Mouse (Mus musculus) intestine, postnatal 0 days (tissue): ENCODE data around the gene Ccnjl. TPM values are rescaled to one million over a fixed set of nuclear protein-coding genes. Genes with fewer than 3 reads are reported as not detected.

Experiments used
- ATAC-seq: fragments of 200-750 bp; cut with Nextera tagmentation; 2 replicates; pipeline ENCODE4 v1.8.0; 2017; ENCODE audit warnings: mild to moderate bottlenecking, moderate TSS enrichment, moderate library complexity
- H3K27ac ChIP-seq: fragments of 300-500 bp; sonication (generic); 2 replicates; pipeline ENCODE4 v1.5.1; 2014; ENCODE audit warnings: mild to moderate bottlenecking, low read depth, low read length, moderate library complexity
- H3K27me3 ChIP-seq: fragments of 300-500 bp; sonication (generic); replicated peaks from 2 replicates; pipeline ENCODE4 v1.6.1; 2014; ENCODE audit warnings: low read length, mixed read lengths; ENCODE audit not compliant: control insufficient read depth, insufficient read depth
- H3K36me3 ChIP-seq: fragments of 300-500 bp; sonication (generic); 2 replicates; pipeline ENCODE4 v1.6.1; 2014; ENCODE audit warnings: mild to moderate bottlenecking, moderate library complexity; ENCODE audit not compliant: control insufficient read depth, insufficient read depth
- H3K4me1 ChIP-seq: fragments of 300-500 bp; sonication (generic); replicated peaks from 2 replicates; pipeline ENCODE4 v1.6.1; 2014; ENCODE audit warnings: antibody characterized with exemption, low read length, mixed read lengths; ENCODE audit not compliant: control insufficient read depth, insufficient read depth
- H3K4me2 ChIP-seq: fragments of 300-500 bp; sonication (generic); replicated peaks from 2 replicates; pipeline ENCODE4 v1.6.1; 2014; ENCODE audit warnings: low read depth, mild to moderate bottlenecking, moderate library complexity
- H3K4me3 ChIP-seq: fragments of 300-500 bp; sonication (generic); 2 replicates; pipeline ENCODE4 v1.5.1; 2014; ENCODE audit warnings: low read depth, low read length
- H3K9ac ChIP-seq: fragments of 300-500 bp; sonication (generic); 2 replicates; pipeline ENCODE4 v1.6.1; 2014; ENCODE audit warnings: mild to moderate bottlenecking, low read depth, low read length
- H3K9me3 ChIP-seq: fragments of 300-500 bp; sonication (generic); 2 replicates; pipeline ENCODE4 v1.6.1; 2016; ENCODE audit warnings: mixed run types; ENCODE audit not compliant: control insufficient read depth
- CTCF ChIP-seq: sonication (generic); IDR thresholded peaks from 2 replicates; pipeline ENCODE4 v1.5.1; 2016; ENCODE audit warnings: low read depth, mild to moderate bottlenecking, control low read depth, antibody characterized with exemption, moderate library complexity
- WGBS: fragments of 180-500 bp; shearing (Covaris S2); extraction: QIAGEN DNeasy Blood & Tissue Kit; methylation state at CpG from one replicate; pipeline ENCODE4 v1.1.7; 2014; 5-methylcytosine and 5-hydroxymethylcytosine counted together
- polyA plus RNA-seq: library from polyadenylated mRNA; unstranded; fragments of >200 nt; fragmentation: Nextera tagmentation; extraction: Ambion mirVana; gene quantifications from 2 replicates; pipeline ENCODE4 v1.2.1, GENCODE M21; 2015

Ccnjl gene
- polyA plus RNA-seq, 1 experiment from 2014 or later = 15.8 TPM

DNA sequence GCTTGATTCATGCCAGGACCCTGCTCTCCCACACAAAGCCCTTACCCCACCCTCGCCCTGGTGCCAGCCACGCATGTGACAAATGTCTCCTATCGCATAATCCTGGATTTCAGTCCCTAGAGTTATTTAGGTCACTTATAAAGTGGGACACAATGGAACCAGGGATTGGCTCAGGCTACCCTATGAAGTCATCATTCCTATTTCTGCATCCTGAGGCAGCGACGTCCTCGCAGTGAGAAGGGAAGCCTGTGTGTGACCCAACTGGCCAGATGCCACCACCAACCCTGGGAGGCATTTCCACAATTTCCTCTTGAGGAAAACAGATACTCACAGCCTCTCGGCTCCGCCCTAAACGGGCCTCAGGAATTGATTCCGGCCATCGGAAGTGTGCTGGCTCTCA, 41.0 kb downstream of the Ccnjl start:
- ATAC-seq = no peak
- no peak for TF ChIP-seq CTCF
- Histone ChIP-seq H3K9ac (no peak overlapping the region), H3K36me3 (no peaks in the 10 kb centered on the region), H3K27ac (peak overlapping the region; percentile 71; the same call in 1 of the 2 replicates), H3K4me1 (no peaks in the 10 kb centered on the region), H3K4me2 (no peak overlapping the region), H3K4me3 (no peak overlapping the region), H3K9me3 (no peaks in the 10 kb centered on the region), H3K27me3 (no peaks in the 10 kb centered on the region)
- 73% methylated on average over 11 of the region's 11 CpGs for WGBS

DNA sequence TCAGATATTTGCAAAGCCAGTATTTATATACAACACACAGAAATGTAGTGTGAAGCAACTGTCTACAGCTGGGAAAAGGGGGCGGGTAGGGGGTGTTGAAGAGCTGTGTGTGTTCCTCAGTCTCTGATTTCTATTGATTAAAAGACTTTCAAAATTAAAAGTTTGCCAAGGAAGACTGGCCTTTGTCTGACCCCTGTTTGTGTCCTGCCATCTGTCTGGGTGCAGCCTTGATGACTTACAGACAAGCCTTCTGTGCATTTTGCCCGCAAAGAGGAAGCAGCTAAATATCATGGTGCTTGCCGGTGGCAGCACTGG, 46.4 kb downstream of the Ccnjl start:
- Histone ChIP-seq H3K4me2 (no peak overlapping the region), H3K36me3 (peaks cover 8% of the 10 kb centered on the region; the same call in 1 of the 2 replicates), H3K9ac (no peak overlapping the region), H3K27ac (0 out of 2 replicates have a peak overlapping the region, but pooled peaks have one; percentile 50), H3K4me1 (peaks cover 3% of the 10 kb centered on the region; the same call in 1 of the 2 replicates), H3K4me3 (no peak overlapping the region), H3K27me3 (no peaks in the 10 kb centered on the region), H3K9me3 (no peaks in the 10 kb centered on the region)
- ATAC-seq = no peak
- no peak for TF ChIP-seq CTCF
- WGBS = 19% methylated on average over 3 of the region's 3 CpGs

DNA sequence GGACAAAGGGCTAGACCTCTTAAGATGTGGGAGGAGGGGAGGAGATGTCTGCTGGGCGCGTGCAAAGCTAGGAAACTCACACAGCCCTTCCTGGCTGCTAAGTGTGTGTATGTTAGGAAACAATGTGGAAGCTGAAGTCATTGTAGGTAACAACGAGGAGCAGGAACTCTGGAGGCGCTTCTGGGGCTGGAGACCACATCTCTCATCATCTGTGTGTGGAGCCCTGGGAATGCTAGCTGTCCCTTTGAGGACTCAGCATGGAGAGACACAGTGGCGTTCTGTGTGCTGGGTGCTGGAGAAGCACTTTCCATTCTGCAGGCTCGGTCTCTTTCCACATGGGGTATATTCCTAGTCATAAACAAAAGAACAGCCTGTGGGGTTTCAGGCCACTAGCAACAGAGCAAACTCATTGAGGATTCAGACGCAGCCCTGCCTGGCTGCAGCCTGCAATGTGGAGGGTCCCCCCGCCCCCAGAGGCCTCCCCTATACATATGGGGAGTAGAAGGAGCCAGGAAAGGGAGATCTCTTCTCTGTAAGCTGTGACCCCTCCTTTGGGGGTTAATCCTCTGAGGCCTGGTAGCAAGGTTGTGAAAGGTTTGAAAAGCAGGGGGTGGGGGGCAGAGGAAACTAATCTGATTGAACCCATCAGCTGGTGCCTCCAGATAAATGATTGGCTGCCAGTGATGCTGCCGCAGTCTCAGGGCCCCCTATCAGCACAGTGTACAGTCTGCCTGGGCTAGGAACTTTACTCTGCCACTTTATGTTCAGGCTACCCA, 47.0 kb downstream of the Ccnjl start:
- Histone ChIP-seq H3K4me1 (peaks cover 3% of the 10 kb centered on the region; the same call in 1 of the 2 replicates), H3K4me2 (no peak overlapping the region), H3K36me3 (peaks cover 11% of the 10 kb centered on the region; the same call in 1 of the 2 replicates), H3K9me3 (no peaks in the 10 kb centered on the region), H3K9ac (no peak overlapping the region), H3K4me3 (no peak overlapping the region), H3K27me3 (no peaks in the 10 kb centered on the region), H3K27ac (peak overlapping the region; percentile 50; the same call in 1 of the 2 replicates)
- 30% methylated on average over 9 of the region's 9 CpGs for WGBS
- TF ChIP-seq CTCF = no peak
- peak; percentile 47; the same call in 1 of the 2 replicates for ATAC-seq

DNA sequence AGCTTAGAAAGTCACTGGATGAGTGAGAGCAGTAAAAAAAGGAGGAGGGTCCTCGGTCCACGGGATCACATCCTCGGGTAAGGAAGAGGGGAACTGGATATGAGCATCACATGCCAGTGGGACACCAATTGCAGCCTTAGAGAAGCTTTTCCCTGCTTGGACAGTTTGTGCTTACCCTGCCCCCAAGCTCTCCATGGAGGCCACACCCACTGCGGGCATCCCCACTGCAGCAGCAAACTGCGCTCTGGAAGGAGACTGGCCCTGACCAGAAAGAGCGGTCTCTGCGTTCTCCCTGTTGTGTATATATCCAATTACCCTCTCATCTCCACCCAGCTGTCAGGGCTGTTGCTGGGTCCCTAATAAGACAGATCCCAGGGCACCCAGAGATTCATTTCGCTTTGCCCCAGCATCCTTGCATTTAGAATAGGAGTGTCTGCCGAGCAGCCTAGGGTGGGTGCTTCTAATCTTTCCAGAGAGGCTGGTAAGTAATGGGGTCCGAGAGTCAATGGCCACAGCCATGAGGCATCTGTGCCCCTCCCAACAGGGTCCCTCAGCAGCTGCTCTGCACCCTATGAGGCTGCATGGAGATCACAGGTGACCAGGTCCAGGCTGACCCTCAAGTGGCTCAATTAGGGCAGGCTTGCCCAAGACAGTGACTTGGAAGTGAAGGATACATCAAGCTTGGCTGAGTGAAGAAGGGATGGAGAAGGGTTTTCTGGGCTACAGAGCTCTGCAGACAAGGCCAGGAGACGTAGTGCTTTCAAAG, 49.3 kb downstream of the Ccnjl start:
- no peaks in the 10 kb centered on the region for H3K9me3 ChIP-seq
- no peak overlapping the region for H3K4me3 ChIP-seq
- no peak overlapping the region for H3K4me2 ChIP-seq
- H3K27me3 ChIP-seq = no peaks in the 10 kb centered on the region
- peaks cover 3% of the 10 kb centered on the region; the same call in 1 of the 2 replicates for H3K4me1 ChIP-seq
- ATAC-seq = no peak
- no peak overlapping the region for H3K9ac ChIP-seq
- H3K36me3 ChIP-seq = peaks cover 22% of the 10 kb centered on the region
- no peak overlapping the region for H3K27ac ChIP-seq
- WGBS = 68% methylated on average over 11 of the region's 11 CpGs
- no peak for TF ChIP-seq CTCF

DNA sequence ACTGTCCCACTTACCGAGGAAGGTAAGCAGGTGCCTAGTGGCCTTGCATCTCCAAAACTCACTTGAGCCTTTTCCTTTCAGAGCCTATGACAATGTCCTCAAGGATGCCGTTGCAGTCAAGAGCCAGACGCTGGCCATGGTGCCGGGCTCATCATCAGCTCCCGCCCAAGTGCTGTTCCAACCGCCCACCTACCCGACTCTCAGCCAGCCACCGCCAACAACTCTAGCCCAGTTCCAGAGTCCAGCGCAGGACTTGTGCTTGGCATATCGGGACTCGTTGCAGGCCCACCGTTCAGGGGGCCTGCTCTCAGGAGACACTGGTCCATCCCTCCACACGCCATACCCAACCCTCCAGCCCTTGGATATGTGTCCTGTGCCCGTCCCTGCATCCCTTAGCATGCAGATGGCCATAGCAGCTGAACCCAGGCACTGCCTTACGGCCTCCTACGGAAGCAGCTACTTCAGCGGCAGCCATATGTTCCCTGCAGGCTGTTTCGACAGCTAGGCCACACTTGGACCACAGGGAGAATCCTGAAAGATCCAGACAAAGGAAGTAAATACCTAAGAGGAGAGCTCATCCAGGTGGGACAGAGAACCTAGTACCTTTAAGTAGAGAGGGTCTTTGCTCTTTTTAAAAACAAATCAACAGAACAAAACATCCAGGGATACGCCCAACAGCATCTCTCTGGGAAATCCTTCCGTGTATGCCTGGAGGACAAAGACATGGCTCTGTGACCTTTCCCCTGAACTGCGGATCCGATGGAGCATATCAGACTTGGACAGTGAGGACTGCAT, 56.8 kb downstream of the Ccnjl start:
- H3K4me1 ChIP-seq = no peaks in the 10 kb centered on the region
- no peak overlapping the region for H3K4me2 ChIP-seq
- no peaks in the 10 kb centered on the region for H3K27me3 ChIP-seq
- H3K4me3 ChIP-seq = no peak overlapping the region
- ATAC-seq = no peak
- WGBS = 92% methylated on average over 22 of the region's 22 CpGs
- TF ChIP-seq CTCF = no peak
- no peaks in the 10 kb centered on the region for H3K9me3 ChIP-seq
- H3K27ac ChIP-seq = no peak overlapping the region; the same call in 1 of the 2 replicates
- no peak overlapping the region for H3K9ac ChIP-seq
- peaks cover 45% of the 10 kb centered on the region for H3K36me3 ChIP-seq
